Mouse (Mus musculus) left cerebral cortex, postnatal 4 days (tissue): ENCODE measurements around the gene Olfr1511. TPM values are rescaled to one million over a fixed set of nuclear protein-coding genes. Genes with fewer than 3 reads are reported as not detected.
"Not testable (repeated sequence)": the region's sequence is repeated elsewhere in the genome, so short reads cannot be mapped to it uniquely, and the experiment has no call there.

ENCODE experiments used
- DNase-seq: peaks from one replicate; pipeline ENCODE4 v3.0.0-alpha.2; 2022
- intact Hi-C: fragments of 180-260 bp; cut with DNase I; formaldehyde crosslinking; loops from one replicate; pipeline ENCODE4 v1.15.1; 2025
- total RNA-seq, 2 experiments: library from RNA; stranded (reverse); gene quantifications; 2 replicates each; pipeline ENCODE4 v1.2.3; 2021

The Olfr1511 gene
- not detected for total RNA-seq

DNA sequence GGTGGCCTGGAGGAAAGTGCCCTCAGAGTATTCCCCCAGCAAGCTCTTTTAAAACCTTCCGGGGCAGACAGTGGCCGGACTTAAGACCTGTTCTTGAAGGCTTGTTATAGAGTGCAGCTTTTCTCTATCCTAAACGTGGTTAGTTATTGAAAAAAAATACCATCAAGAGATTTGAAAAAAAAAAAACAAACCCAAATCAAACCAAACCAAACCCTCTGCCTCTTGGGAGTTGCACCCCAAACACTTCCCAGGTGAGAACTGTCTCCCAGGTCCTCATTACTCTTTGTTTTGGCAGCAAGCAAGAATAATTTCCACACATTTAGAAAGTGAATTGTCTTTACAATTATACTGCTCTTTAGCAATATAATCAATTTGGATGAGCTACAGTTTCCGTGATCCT lies at the start of gene Olfr1511:
TSS of gene Olfr1511 (minus strand) at position 101 of the 400 bp plus-strand sequence.
- intact Hi-C loops, result no loop called here

DNA sequence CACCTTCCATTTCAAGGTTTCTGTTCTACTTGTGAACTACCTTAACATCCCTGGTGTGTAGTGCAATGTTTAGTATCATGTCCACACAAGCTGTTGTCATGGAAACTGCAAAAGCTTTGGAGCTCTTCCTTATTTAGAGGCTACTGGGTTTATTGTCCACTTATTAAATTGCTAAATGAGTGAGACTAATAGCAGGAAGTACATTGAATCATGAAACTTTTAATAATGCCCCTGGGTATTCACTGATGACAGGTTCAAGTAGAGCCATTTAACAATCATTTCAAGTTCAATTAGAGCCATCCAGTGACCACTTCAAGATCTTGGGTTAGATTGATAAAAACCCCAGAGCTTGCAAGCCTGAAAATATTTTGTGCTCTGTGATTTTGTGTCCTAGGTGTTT lies 45.5 kb upstream of the Olfr1511 start, which contains the start of gene Olfr1509:
TSS of gene Olfr1509 (plus strand) at position 301 of the 400 bp plus-strand sequence.
- DNase-seq, result no peak
- intact Hi-C loops, result no loop called here

More for the DNA sequence above, at the start of gene Olfr1511:
- no peak for DNase-seq

GRCm38 (mm10) chr14:52427686-52428085 lies 30.5 kb upstream of the Olfr1511 start:
- intact Hi-C loops, result no loop called here
- DNase-seq, result no peak

DNA sequence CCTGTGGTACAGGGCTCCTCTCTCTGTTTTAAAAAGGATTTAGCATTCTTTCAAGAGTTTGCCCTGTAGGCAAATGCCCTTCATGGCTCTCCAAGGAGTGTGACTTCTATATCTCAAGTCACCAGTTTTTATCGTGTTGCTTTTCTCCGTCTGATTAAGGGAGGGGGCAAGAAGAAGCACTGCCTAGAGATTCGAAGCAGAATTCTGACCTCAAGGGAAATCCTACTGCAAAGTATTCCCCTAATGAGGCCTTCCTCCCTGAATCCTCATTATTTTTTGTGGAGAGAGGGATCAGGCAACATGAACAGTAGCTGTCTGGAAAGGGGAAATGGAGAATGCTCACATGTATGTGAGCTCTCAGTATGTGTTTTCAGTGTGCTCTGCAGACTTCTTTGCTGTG lies 17.1 kb upstream of the Olfr1511 start, which contains the start of gene Olfr1510:
TSS of gene Olfr1510 (minus strand) at position 101 of the 400 bp plus-strand sequence.
- intact Hi-C loops, result no loop called here
- no peak for DNase-seq

- DNase-seq, intact Hi-C loops: not testable (repeated sequence)
Measured at GRCm38 (mm10) chr14:52410142-52410919, 13.2 kb upstream of the Olfr1511 start.

GRCm38 (mm10) chr14:52390084-52390848 lies 6.9 kb downstream of the Olfr1511 start:
- intact Hi-C loops, result not testable (repeated sequence)

GRCm38 (mm10) chr14:52379068-52379467 lies 18.1 kb downstream of the Olfr1511 start, which contains the start of gene Olfr1512:
TSS of gene Olfr1512 (minus strand) at chr14:52379168.
- intact Hi-C loops, result no loop called here
- no peak for DNase-seq

More at GRCm38 (mm10) chr14:52390084-52390848, 6.9 kb downstream of the Olfr1511 start:
- DNase-seq, result not testable (repeated sequence)

DNA sequence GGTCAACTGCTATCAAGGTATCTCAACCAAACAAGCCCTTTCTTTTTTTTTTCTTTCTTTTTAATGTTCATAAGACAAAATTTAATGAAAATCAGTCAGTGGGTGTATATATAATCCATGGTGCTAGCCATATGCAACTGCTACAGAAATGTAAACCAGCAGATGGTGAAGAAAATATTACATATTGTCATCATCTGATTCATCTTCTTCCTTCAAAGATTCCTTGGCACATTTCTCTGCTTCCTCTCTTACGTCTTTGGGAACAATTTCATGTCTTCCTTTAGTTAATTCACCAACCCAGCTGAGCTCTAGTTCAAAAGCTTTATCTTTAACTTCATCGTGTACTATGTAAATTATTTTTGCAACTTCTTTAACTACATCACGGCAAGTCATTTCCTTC lies 28.4 kb downstream of the Olfr1511 start:
- no peak for DNase-seq
- intact Hi-C loops, result no loop called here

GRCm38 (mm10) chr14:52356308-52356707 lies 40.9 kb downstream of the Olfr1511 start, which contains the start of gene Olfr1513:
TSS of gene Olfr1513 (minus strand) at chr14:52356408.
- intact Hi-C loops, result no loop called here
- no peak for DNase-seq

Other genes starting within 250 kb of the Olfr1511 start
- 10 to 100 TPM; 71.3 to 73.2 TPM for gene Supt16, start 200.0 kb downstream of the Olfr1511 start, total RNA-seq
- 100 to 1,000 TPM; 142 to 154 TPM for gene Chd8, start 139.6 kb downstream of the Olfr1511 start, total RNA-seq
- gene Tox4, start 118.2 kb downstream of the Olfr1511 start, total RNA-seq, result 10 to 100 TPM; 48.0 to 56.4 TPM
- 10 to 100 TPM; 38.3 to 40.8 TPM for gene Rab2b, start 117.8 kb downstream of the Olfr1511 start, total RNA-seq
- 10 to 100 TPM; 39.2 to 47.4 TPM for gene Mettl3, start 92.3 kb downstream of the Olfr1511 start, total RNA-seq
- gene Sall2, start 68.6 kb downstream of the Olfr1511 start, total RNA-seq, result 10 to 100 TPM; 45.9 to 48.7 TPM
- gene Olfr1513, start 41.0 kb downstream of the Olfr1511 start, total RNA-seq, result not detected
- not detected for gene Olfr1512, start 18.2 kb downstream of the Olfr1511 start, total RNA-seq
- not detected for gene Olfr1510, start 17.0 kb upstream of the Olfr1511 start, total RNA-seq
- gene Olfr1509, start 45.6 kb upstream of the Olfr1511 start, total RNA-seq, result not detected
- gene Olfr1508, start 70.1 kb upstream of the Olfr1511 start, total RNA-seq, result not detected
- gene Olfr1507, start 98.4 kb upstream of the Olfr1511 start, total RNA-seq, result not detected